Mouse (Mus musculus) brain, embryonic 14.5 days (tissue): ENCODE measurements at regions not wholly inside any gene's neighbourhood (a gene's known extent, or its start where the extent isn't known, plus 50 kb on each side); places are given as distances from the start of the nearest gene placed in this dataset.

Experiments used
- CTCF ChIP-seq: fragments of 200-500 bp; IDR thresholded peaks from 2 replicates; pipeline ENCODE4 v1.5.1; 2012; ENCODE audit warnings: inconsistent platforms, mild to moderate bottlenecking, moderate library complexity, borderline replicate concordance; ENCODE audit not compliant: insufficient read depth, insufficient read length; ENCODE audit errors: extremely low read depth
- POLR2A ChIP-seq: fragments of 200-500 bp; IDR thresholded peaks from 2 replicates; pipeline ENCODE4 v1.6.1; 2012; ENCODE audit warnings: mild to moderate bottlenecking, inconsistent platforms, borderline replicate concordance; ENCODE audit not compliant: poor library complexity, insufficient read depth, insufficient read length, severe bottlenecking; ENCODE audit errors: extremely low read depth

GRCm38 (mm10) chr4:72379011-72379410, 178.3 kb upstream of the Tle1 start:
- TF ChIP-seq CTCF (no peak), POLR2A (no peak)
